Mouse (Mus musculus): ENCODE data around the gene Fras1. TPM values are rescaled to one million over a fixed set of nuclear protein-coding genes. Genes with fewer than 3 reads are reported as not detected.

The Fras1 gene
- total and polyA plus RNA-seq, 3 experiments = not detected

GRCm38 (mm10) chr5:96768846-96769471, 395.2 kb downstream of the Fras1 start:
- H3K27ac ChIP-seq (ENCODE audit: control insufficient read depth, low read depth, low read length) = no peak overlapping the region
- H3K9me3 ChIP-seq (replicated peaks; ENCODE audit: insufficient read depth, low read length) = no peaks in the 10 kb centered on the region
- H3K4me1 ChIP-seq (ENCODE audit: control insufficient read depth in 1 of 2, insufficient read depth in 2 of 2, low read length in 2 of 2) = no peaks in the 10 kb centered on the region
- H3K4me3 ChIP-seq (ENCODE audit: control insufficient read depth in 1 of 2, insufficient read depth in 1 of 2, low read depth in 2 of 2, low read length in 2 of 2) = no peak overlapping the region
- TF ChIP-seq ZC3H11A (IDR thresholded peaks at IDR 0.05; ENCODE audit: low read depth, low read length) (peak; percentile 77), SMC3 (IDR thresholded peaks at IDR 0.05; ENCODE audit: low read depth, low read length) (peak; percentile 78), EP300 (IDR thresholded peaks at IDR 0.05; ENCODE audit: low read depth in 1 of 2, low read length in 2 of 2) (no peak), RAD21 (IDR thresholded peaks at IDR 0.05; ENCODE audit: low read depth, low read length) (peak; percentile 87), CTCF (IDR thresholded peaks at IDR 0.05 in 2 of 3, conservative IDR thresholded peaks at IDR 0.05 in 1 of 3; ENCODE audit: control insufficient read depth in 1 of 3, insufficient read depth in 1 of 3, low read depth in 2 of 3, low read length in 3 of 3, poor library complexity in 1 of 3, severe bottlenecking in 1 of 3) (peak; percentile 72 to 85 (median 77))
- 0 out of 4 replicates have a peak, but pooled peaks cover 0 to 1% of the 10 kb centered on the region in 2 experiments for H3K27me3 ChIP-seq (ENCODE audit: control insufficient read depth in 1 of 2, insufficient read depth in 2 of 2, low read length in 2 of 2)
- no peaks in the 10 kb centered on the region for H3K79me2 ChIP-seq (ENCODE audit: control insufficient read depth, insufficient read depth, low read length, poor library complexity)
- H3K9ac ChIP-seq (ENCODE audit: control insufficient read depth, low read depth, low read length, poor library complexity, severe bottlenecking) = no peak overlapping the region
- H3K36me3 ChIP-seq (ENCODE audit: control insufficient read depth in 1 of 2, insufficient read depth in 2 of 2, low read length in 2 of 2) = no peaks in the 10 kb centered on the region
- DNase-seq (ENCODE audit: low read depth, low spot score) = peak; percentile 59

GRCm38 (mm10) chr5:96783506-96784288, 409.9 kb downstream of the Fras1 start:
- Histone ChIP-seq H3K27me3 (ENCODE audit: control insufficient read depth in 1 of 2, insufficient read depth in 2 of 2, low read length in 2 of 2) (no peaks in the 10 kb centered on the region; a peak in 2 of 4 replicates), H3K79me2 (ENCODE audit: control insufficient read depth, insufficient read depth, low read length, poor library complexity) (no peaks in the 10 kb centered on the region), H3K36me3 (ENCODE audit: control insufficient read depth in 1 of 2, insufficient read depth in 2 of 2, low read length in 2 of 2) (no peaks in the 10 kb centered on the region), H3K9me3 (replicated peaks; ENCODE audit: insufficient read depth, low read length) (no peaks in the 10 kb centered on the region), H3K4me3 (ENCODE audit: control insufficient read depth in 1 of 2, insufficient read depth in 1 of 2, low read depth in 2 of 2, low read length in 2 of 2) (no peak overlapping the region), H3K27ac (ENCODE audit: control insufficient read depth, low read depth, low read length) (no peak overlapping the region), H3K9ac (ENCODE audit: control insufficient read depth, low read depth, low read length, poor library complexity, severe bottlenecking) (no peak overlapping the region), H3K4me1 (ENCODE audit: control insufficient read depth in 1 of 2, insufficient read depth in 2 of 2, low read length in 2 of 2) (no peaks in the 10 kb centered on the region)
- no peak for DNase-seq (ENCODE audit: low read depth, low spot score)
- no peak for TF ChIP-seq MXI1 (IDR thresholded peaks at IDR 0.05; ENCODE audit: low read depth, low read length)
- TF ChIP-seq TAL1 (IDR thresholded peaks at IDR 0.05; ENCODE audit: low read length) = no peak
- TF ChIP-seq EP300 (IDR thresholded peaks at IDR 0.05; ENCODE audit: low read depth in 1 of 2, low read length in 2 of 2) = no peak
- no peak for TF ChIP-seq HCFC1 (IDR thresholded peaks at IDR 0.05; ENCODE audit: low read depth, low read length)
- no peak for TF ChIP-seq BHLHE40 (IDR thresholded peaks at IDR 0.05; ENCODE audit: borderline replicate concordance, low read depth, low read length)
- no peak for TF ChIP-seq ZC3H11A (IDR thresholded peaks at IDR 0.05; ENCODE audit: low read depth, low read length)
- TF ChIP-seq NELFE (IDR thresholded peaks at IDR 0.05; ENCODE audit: low read depth, low read length) = no peak
- no peak for TF ChIP-seq GATA1 (IDR thresholded peaks at IDR 0.05; ENCODE audit: low read depth, low read length)
- no peak for TF ChIP-seq MYB (IDR thresholded peaks at IDR 0.05; ENCODE audit: low read depth, low read length)
- TF ChIP-seq ZMIZ1 (IDR thresholded peaks at IDR 0.05; ENCODE audit: low read depth, low read length) = no peak
- TF ChIP-seq CHD1 (IDR thresholded peaks at IDR 0.05; ENCODE audit: low read depth, low read length) = no peak
- TF ChIP-seq RCOR1 (IDR thresholded peaks at IDR 0.05; ENCODE audit: low read depth, low read length) = no peak
- no peak for TF ChIP-seq MEF2A (IDR thresholded peaks at IDR 0.05; ENCODE audit: extremely low read depth, insufficient replicate concordance, low read depth, low read length, poor library complexity, severe bottlenecking)

All from MEL (cell line).